Mouse (Mus musculus): ENCODE results near the gene Fate1.
A peak's percentile ranks its signal among the peaks of the same experiment; 100 is the strongest.
"Not testable (repeated sequence)": the region's sequence is repeated elsewhere in the genome, so short reads cannot be mapped to it uniquely, and the experiment has no call there.

Gene Fate1

GRCm38 (mm10) chrX:71972686-71973085 is at the start of gene Fate1:
TSS of gene Fate1 (plus strand) at chrX:71972986.
- DNase-seq (ENCODE audit: low spot score) = no peak

GRCm38 (mm10) chrX:71946631-71947030 is 26.2 kb upstream of the Fate1 start:
- peak; percentile 36 for DNase-seq (ENCODE audit: low spot score)

DNA sequence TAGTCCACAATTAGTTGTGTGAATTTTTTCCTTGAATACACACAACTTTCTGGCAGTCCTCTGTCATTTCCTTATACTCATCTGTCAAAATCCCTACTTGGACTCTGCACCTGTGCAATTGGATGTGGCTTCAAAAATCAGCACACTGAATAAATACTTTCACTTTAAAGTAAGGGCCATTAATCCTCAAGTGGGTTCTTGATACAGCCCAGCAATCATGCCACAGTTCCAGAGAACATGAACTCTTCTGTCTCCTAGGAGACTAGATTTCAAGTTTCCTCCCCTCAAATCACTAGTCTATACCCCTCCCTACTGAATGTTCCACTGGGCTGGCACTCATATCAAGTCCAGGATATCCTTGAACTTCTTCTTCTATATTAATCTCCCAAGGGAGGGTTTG is 14.4 kb upstream of the Fate1 start:
- no peak for DNase-seq (ENCODE audit: low spot score)

GRCm38 (mm10) chrX:71962073-71963051 is 10.4 kb upstream of the Fate1 start, which contains the start of gene Prrg3:
TSS of gene Prrg3 (plus strand) at chrX:71962624.
- DNase-seq (ENCODE audit: low spot score) = peak; percentile 15

- DNase-seq (ENCODE audit: low spot score) = no peak
Measured at GRCm38 (mm10) chrX:71963275-71963912, 9.4 kb upstream of the Fate1 start.

- no peak for DNase-seq (ENCODE audit: low spot score)
Measured at GRCm38 (mm10) chrX:71968216-71968615, 4.6 kb upstream of the Fate1 start.

DNA sequence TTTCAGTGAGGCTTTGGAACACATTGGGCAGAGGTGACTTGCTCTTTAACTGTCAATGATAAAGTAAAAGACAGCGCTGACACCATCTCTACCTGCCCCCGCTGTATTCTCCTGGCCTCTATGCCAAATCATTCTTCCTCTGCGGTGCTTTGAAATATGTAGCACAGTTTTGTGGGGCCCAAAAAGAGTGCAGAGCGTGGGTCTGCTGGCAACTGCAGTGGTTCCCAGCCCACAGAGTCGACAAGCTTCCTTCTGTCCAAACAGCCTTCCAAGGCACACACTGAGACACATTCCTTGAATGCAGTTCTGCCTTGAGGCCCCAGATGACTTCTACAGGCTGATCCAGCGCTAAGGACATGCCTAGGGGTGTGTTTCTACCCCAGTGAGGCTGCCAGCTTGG is 4.0 kb upstream of the Fate1 start:
- DNase-seq (ENCODE audit: low spot score) = no peak

DNA sequence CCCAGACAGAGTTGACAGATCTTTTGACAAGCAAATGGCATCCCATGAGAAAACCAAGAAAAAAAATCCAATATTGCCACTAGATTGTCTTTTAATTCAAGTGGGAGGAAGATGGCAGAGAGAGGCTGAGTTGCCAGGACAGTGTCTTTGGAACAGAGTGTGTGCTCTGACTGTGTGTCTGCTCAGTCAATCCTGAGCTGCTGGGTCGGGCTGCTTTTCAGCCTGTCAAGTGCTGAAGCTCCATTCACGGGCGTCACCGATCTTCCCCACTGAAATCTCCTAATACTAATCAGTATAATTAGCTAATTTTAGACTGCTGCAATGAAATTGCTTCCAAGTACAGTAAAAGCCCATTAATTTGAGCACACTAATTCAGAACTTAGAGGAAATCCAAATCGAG is 1.5 kb upstream of the Fate1 start:
- no peak for DNase-seq (ENCODE audit: low spot score)

- not testable (repeated sequence) for DNase-seq (ENCODE audit: low spot score)
Measured at GRCm38 (mm10) chrX:71977681-71978080, 4.9 kb downstream of the Fate1 start.

- DNase-seq (ENCODE audit: low spot score) = no peak
Measured at GRCm38 (mm10) chrX:71980443-71980842, 7.7 kb downstream of the Fate1 start.

DNA sequence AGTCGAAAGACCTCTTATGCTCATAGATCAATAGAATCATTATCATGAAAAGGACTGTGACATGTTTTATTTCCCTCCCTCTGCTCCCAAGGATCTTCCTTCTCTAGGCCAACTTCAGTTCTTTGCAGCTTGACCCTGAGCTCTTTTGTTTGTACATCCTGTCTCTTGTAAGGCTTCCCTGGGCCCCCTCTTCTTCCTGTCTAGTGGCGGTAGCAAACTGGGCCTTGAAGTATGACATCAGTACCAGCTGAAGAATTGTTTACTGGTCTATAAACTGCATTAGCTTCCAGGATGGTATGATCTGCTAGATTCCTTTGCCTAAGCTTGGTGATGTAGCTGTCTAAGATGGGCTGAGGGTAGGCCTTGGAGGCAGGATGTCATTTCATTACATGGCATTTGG is 8.5 kb downstream of the Fate1 start:
- DNase-seq (ENCODE audit: low spot score) = no peak

- no peak for DNase-seq (ENCODE audit: low spot score)
Measured at GRCm38 (mm10) chrX:71983205-71983604, 10.4 kb downstream of the Fate1 start.

DNA sequence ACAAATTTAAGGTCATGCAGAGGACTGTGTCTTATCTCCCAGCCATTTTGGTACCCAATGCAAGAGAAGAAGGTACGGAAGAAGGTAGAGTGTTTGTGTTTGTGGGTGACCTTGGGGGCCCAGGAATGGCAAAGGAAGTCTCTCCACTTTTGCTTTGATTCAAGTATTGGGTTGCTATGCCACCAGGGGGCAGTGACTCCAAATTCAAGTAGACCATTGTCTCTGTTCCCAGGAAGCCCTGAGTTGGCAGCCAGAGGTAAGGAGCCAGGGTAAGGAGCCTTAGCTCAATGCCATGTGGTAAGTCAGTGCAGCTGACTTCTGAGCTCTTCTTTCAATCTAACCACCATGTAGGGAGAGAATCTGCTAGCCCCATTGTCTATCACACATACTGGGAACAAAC is 11.0 kb downstream of the Fate1 start:
- no peak for DNase-seq (ENCODE audit: low spot score)

GRCm38 (mm10) chrX:71991549-71991948 is 18.8 kb downstream of the Fate1 start, which contains the start of gene Cnga2:
TSS of gene Cnga2 (plus strand) at chrX:71991849.
- no peak for DNase-seq (ENCODE audit: low spot score)

GRCm38 (mm10) chrX:71995972-71996371 is 23.2 kb downstream of the Fate1 start:
- DNase-seq (ENCODE audit: low spot score) = no peak

DNA sequence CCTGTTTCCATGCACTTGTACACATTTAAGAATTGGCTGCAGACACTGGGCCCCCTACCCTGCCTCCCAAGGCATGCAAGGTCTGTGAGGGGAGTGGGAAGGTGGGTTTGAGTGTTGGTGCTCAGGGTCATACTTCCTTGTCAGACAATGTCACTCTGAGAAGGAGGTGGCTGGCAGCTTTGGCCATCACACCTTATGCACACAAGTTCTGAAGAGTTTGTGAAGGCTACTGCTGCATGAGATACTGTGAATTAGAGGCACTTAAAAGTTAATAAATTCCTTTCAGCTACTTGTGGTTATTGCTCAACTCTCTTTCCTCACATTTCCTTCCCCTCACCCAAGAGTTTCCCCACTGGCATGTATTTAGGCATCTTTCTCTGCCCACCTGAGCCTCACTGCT is 37.1 kb downstream of the Fate1 start:
- DNase-seq (ENCODE audit: low spot score) = no peak

GRCm38 (mm10) chrX:72012236-72012635 is 39.5 kb downstream of the Fate1 start:
- no peak for DNase-seq (ENCODE audit: low spot score)

DNA sequence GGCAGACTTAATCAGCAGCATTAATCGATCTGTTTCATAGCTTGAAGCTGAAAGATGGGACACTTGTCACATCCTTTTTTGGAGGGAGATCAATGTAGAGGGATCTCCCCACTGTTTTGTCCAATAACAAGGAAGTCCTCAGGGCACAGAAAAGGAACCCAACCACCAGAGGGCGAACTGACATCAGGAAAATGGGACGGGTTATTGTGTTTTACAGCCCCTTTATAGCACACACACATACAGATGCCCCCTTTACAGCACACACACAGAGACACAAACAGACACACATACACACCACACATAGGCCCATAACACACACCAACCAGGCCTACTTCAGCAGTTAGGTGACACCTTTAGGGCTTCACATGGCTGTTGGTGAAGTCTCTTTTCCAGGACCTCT is 40.0 kb downstream of the Fate1 start:
- DNase-seq (ENCODE audit: low spot score) = peak; percentile 26

GRCm38 (mm10) chrX:72022241-72022640 is 49.5 kb downstream of the Fate1 start:
- no peak for DNase-seq (ENCODE audit: low spot score)

- DNase-seq (ENCODE audit: low spot score) = no peak
Measured at GRCm38 (mm10) chrX:72022750-72023398, 50.1 kb downstream of the Fate1 start.

- DNase-seq (ENCODE audit: low spot score) = no peak
Measured at GRCm38 (mm10) chrX:72023542-72023941, 50.8 kb downstream of the Fate1 start.
